Mouse (Mus musculus) lung, postnatal 0 days (tissue): ENCODE data around the gene Srsf5. TPM values are rescaled to one million over a fixed set of nuclear protein-coding genes. Genes with fewer than 3 reads are reported as not detected.
A peak's percentile ranks its signal among the peaks of the same experiment; 100 is the strongest.

ENCODE experiments used
- ATAC-seq: fragments of 200-750 bp; cut with Nextera tagmentation; 2 replicates; pipeline ENCODE4 v1.8.0; 2017; ENCODE audit warnings: moderate library complexity
- DNase-seq: peaks from one replicate; pipeline ENCODE4 v3.0.0-alpha.2; 2016; ENCODE audit warnings: low spot score
- H3K27ac ChIP-seq: fragments of 300-500 bp; sonication (generic); 2 replicates; pipeline ENCODE4 v1.5.1; 2014; ENCODE audit warnings: antibody characterized with exemption, mild to moderate bottlenecking, low read length, mixed read lengths
- H3K27me3 ChIP-seq: fragments of 300-500 bp; sonication (generic); replicated peaks from 2 replicates; pipeline ENCODE4 v1.6.1; 2014; ENCODE audit warnings: low read length, mixed read lengths; ENCODE audit not compliant: insufficient read depth
- H3K36me3 ChIP-seq: fragments of 300-500 bp; sonication (generic); 2 replicates; pipeline ENCODE4 v1.6.1; 2014; ENCODE audit warnings: low read length, mixed read lengths; ENCODE audit not compliant: insufficient read depth
- H3K4me1 ChIP-seq: fragments of 300-500 bp; sonication (generic); 2 replicates; pipeline ENCODE4 v1.6.1; 2014; ENCODE audit warnings: antibody characterized with exemption, low read depth, low read length, mixed read lengths; ENCODE audit not compliant: insufficient read depth
- H3K4me2 ChIP-seq: fragments of 300-500 bp; sonication (generic); replicated peaks from 2 replicates; pipeline ENCODE4 v1.6.1; 2014; ENCODE audit warnings: low read depth, mild to moderate bottlenecking, low read length, moderate library complexity, mixed read lengths
- H3K4me3 ChIP-seq: fragments of 300-500 bp; sonication (generic); 2 replicates; pipeline ENCODE4 v1.5.1; 2014; ENCODE audit warnings: low read depth, low read length
- H3K9ac ChIP-seq: fragments of 300-500 bp; sonication (generic); replicated peaks from 2 replicates; pipeline ENCODE4 v1.6.1; 2014; ENCODE audit warnings: low read depth, mild to moderate bottlenecking
- H3K9me3 ChIP-seq: fragments of 300-500 bp; sonication (generic); 2 replicates; pipeline ENCODE4 v1.6.1; 2016; ENCODE audit warnings: low read length, mixed read lengths
- CTCF ChIP-seq: IDR thresholded peaks from 2 replicates; pipeline ENCODE4 v1.5.1; 2016; ENCODE audit warnings: antibody characterized with exemption, mild to moderate bottlenecking
- EP300 ChIP-seq: IDR thresholded peaks from 2 replicates; pipeline ENCODE4 v1.6.1; 2016; ENCODE audit warnings: antibody characterized with exemption, mild to moderate bottlenecking, control low read depth
- WGBS: fragments of 180-500 bp; shearing (Covaris S2); extraction: QIAGEN DNeasy Blood & Tissue Kit; methylation state at CpG from one replicate; pipeline ENCODE4 v1.1.7; 2014; 5-methylcytosine and 5-hydroxymethylcytosine counted together
- polyA plus RNA-seq: library from polyadenylated mRNA; unstranded; fragments of >200 nt; fragmentation: Nextera tagmentation; extraction: Ambion mirVana; gene quantifications from 2 replicates; pipeline ENCODE4 v1.2.1, GENCODE M21; 2015

Gene Srsf5
- polyA plus RNA-seq, 1 experiment from 2014 or later: 442 TPM

GRCm38 (mm10) chr12:80983695-80984094 lies 38.4 kb downstream of the Srsf5 start:
- ATAC-seq: no peak
- 61% methylated on average over 9 of the region's 9 CpGs for WGBS
- TF ChIP-seq EP300: no peak
- no peak for TF ChIP-seq CTCF

GRCm38 (mm10) chr12:80986628-80987027 lies 41.3 kb downstream of the Srsf5 start:
- no peaks in the 10 kb centered on the region for H3K36me3 ChIP-seq
- no peak for TF ChIP-seq EP300
- TF ChIP-seq CTCF: 0 out of 2 replicates have a peak, but pooled peaks have one; percentile 12
- no peak for ATAC-seq
- 75% methylated on average over 4 of the region's 4 CpGs for WGBS
- no peak overlapping the region for H3K4me3 ChIP-seq
- H3K9me3 ChIP-seq: no peaks in the 10 kb centered on the region
- no peak overlapping the region for H3K27ac ChIP-seq
- H3K4me2 ChIP-seq: no peak overlapping the region
- no peak overlapping the region for H3K9ac ChIP-seq
- no peaks in the 10 kb centered on the region for H3K27me3 ChIP-seq
- H3K4me1 ChIP-seq: no peaks in the 10 kb centered on the region
- DNase-seq: no peak

More at GRCm38 (mm10) chr12:80983695-80984094, 38.4 kb downstream of the Srsf5 start:
- H3K36me3 ChIP-seq: no peaks in the 10 kb centered on the region
- H3K4me3 ChIP-seq: no peak overlapping the region
- H3K27ac ChIP-seq: no peak overlapping the region
- no peaks in the 10 kb centered on the region for H3K4me1 ChIP-seq
- H3K9me3 ChIP-seq: no peaks in the 10 kb centered on the region
- H3K9ac ChIP-seq: no peak overlapping the region
- no peaks in the 10 kb centered on the region for H3K27me3 ChIP-seq
- H3K4me2 ChIP-seq: no peak overlapping the region
- no peak for DNase-seq

- TF ChIP-seq CTCF (no peak), EP300 (no peak)
These were observed 43.0 kb downstream of the Srsf5 start for GRCm38 (mm10) chr12:80988286-80988685.

GRCm38 (mm10) chr12:80990901-80991445 lies 45.7 kb downstream of the Srsf5 start:
- Histone ChIP-seq H3K9me3 (no peaks in the 10 kb centered on the region), H3K4me1 (no peaks in the 10 kb centered on the region), H3K9ac (no peak overlapping the region), H3K27ac (no peak overlapping the region), H3K27me3 (no peaks in the 10 kb centered on the region), H3K4me2 (no peak overlapping the region), H3K4me3 (no peak overlapping the region), H3K36me3 (no peaks in the 10 kb centered on the region)
- TF ChIP-seq CTCF: no peak
- no peak for TF ChIP-seq EP300
- ATAC-seq (no peak), DNase-seq (no peak)
- WGBS: 83% methylated on average over 13 of the region's 13 CpGs

More at GRCm38 (mm10) chr12:80988286-80988685, 43.0 kb downstream of the Srsf5 start:
- H3K4me1 ChIP-seq: no peaks in the 10 kb centered on the region
- no peak for DNase-seq
- ATAC-seq: no peak
- no peak overlapping the region for H3K4me2 ChIP-seq
- H3K9ac ChIP-seq: no peak overlapping the region
- H3K36me3 ChIP-seq: no peaks in the 10 kb centered on the region
- 75% methylated on average over 3 of the region's 3 CpGs for WGBS
- H3K27me3 ChIP-seq: no peaks in the 10 kb centered on the region
- H3K27ac ChIP-seq: no peak overlapping the region
- no peak overlapping the region for H3K4me3 ChIP-seq
- no peaks in the 10 kb centered on the region for H3K9me3 ChIP-seq

GRCm38 (mm10) chr12:80991806-80992205 lies 46.5 kb downstream of the Srsf5 start:
- no peak overlapping the region for H3K4me2 ChIP-seq
- TF ChIP-seq CTCF (no peak), EP300 (no peak)
- DNase-seq: no peak
- H3K36me3 ChIP-seq: no peaks in the 10 kb centered on the region
- H3K4me3 ChIP-seq: no peak overlapping the region
- 72% methylated on average over 10 of the region's 10 CpGs for WGBS
- no peak overlapping the region for H3K27ac ChIP-seq
- no peaks in the 10 kb centered on the region for H3K27me3 ChIP-seq
- no peaks in the 10 kb centered on the region for H3K9me3 ChIP-seq
- H3K9ac ChIP-seq: no peak overlapping the region
- ATAC-seq: no peak
- no peaks in the 10 kb centered on the region for H3K4me1 ChIP-seq

- no peak overlapping the region for H3K4me3 ChIP-seq
- no peak overlapping the region for H3K9ac ChIP-seq
- no peak for TF ChIP-seq CTCF
- no peak for TF ChIP-seq EP300
- no peaks in the 10 kb centered on the region for H3K36me3 ChIP-seq
- no peak overlapping the region for H3K4me2 ChIP-seq
- ATAC-seq: no peak
- no peaks in the 10 kb centered on the region for H3K4me1 ChIP-seq
- 71% methylated on average over 8 of the region's 8 CpGs for WGBS
- no peak overlapping the region for H3K27ac ChIP-seq
- no peaks in the 10 kb centered on the region for H3K9me3 ChIP-seq
- no peaks in the 10 kb centered on the region; the same call in 1 of the 2 replicates for H3K27me3 ChIP-seq
- DNase-seq: no peak
These were observed 47.3 kb downstream of the Srsf5 start for GRCm38 (mm10) chr12:80992540-80993122.
